ENCODE assay signal across 10 mouse cellular contexts in genomic region chr5:91403281-91403680, GRCm38 (mm10). TPM values are rescaled to one million over a fixed set of nuclear protein-coding genes. Genes with fewer than 3 reads are reported as not detected.
DNase-seq lines count a peak whose midpoint lies in the region; ATAC-seq lines count a peak whose summit lies in the region.
"Had no signal": no experiment of that assay in that cellular context is flagged by ENCODE, and none has a peak within 500 bp of the region (broad histone marks: within the 10 kb centered on the region; RNA-seq: fewer than 3 reads in every experiment).

No protein-coding gene starts in this region.

- H3K4me2 ChIP-seq in heart, embryonic 11.5 days: no peak overlapping the region
- peak overlapping the region; percentile 65; the same call in 1 of the 2 replicates for H3K4me2 ChIP-seq in limb, embryonic 12.5 days
- H3K4me2 ChIP-seq in embryonic facial prominence, embryonic 15.5 days (replicated peaks): peak overlapping the region; percentile 75; the same call in 1 of the 2 replicates

- WGBS in heart, embryonic 11.5 days (ENCODE audit: insufficient replicate concordance): 80% methylated on average over 4 of the region's 4 CpGs
- 83% methylated on average over 4 of the region's 4 CpGs for WGBS in limb, embryonic 12.5 days
- WGBS in limb, embryonic 10.5 days: 84% methylated on average over 4 of the region's 4 CpGs
- 64% methylated on average over 4 of the region's 4 CpGs for WGBS in embryonic facial prominence, embryonic 15.5 days

- peak; percentile 30 for DNase-seq in heart, adult 11 months
- no peak for DNase-seq in limb, embryonic 10.5 days (ENCODE audit: low spot score)
- peak; percentile 6 for DNase-seq in kidney, postnatal 10 days
- no peak for DNase-seq in layer of hippocampus, adult 18-20 months (ENCODE audit: low spot score in 2 of 2)

- ATAC-seq in heart, embryonic 11.5 days (replicated peaks; ENCODE audit: insufficient number of reproducible peaks, low FRiP score, low TSS enrichment): no peak
- ATAC-seq in limb, embryonic 12.5 days (ENCODE audit: insufficient number of reproducible peaks, insufficient read depth, low FRiP score, low TSS enrichment, low read depth): no peak
- ATAC-seq in embryonic facial prominence, embryonic 15.5 days (ENCODE audit: insufficient number of reproducible peaks, low FRiP score, low TSS enrichment, low read depth): no peak
- ATAC-seq in granulocyte monocyte progenitor cell, adult 5-6 weeks (replicated peaks; ENCODE audit: poor library complexity, severe bottlenecking): no peak

- no peak overlapping the region for H3K9ac ChIP-seq in heart, embryonic 11.5 days (ENCODE audit: low read depth, low read length)
- H3K9ac ChIP-seq in limb, embryonic 12.5 days (replicated peaks): no peak overlapping the region
- no peak overlapping the region for H3K9ac ChIP-seq in embryonic facial prominence, embryonic 15.5 days

- no peak overlapping the region for H3K27ac ChIP-seq in heart, embryonic 11.5 days (ENCODE audit: low read depth, low read length)
- no peak overlapping the region for H3K27ac ChIP-seq in limb, embryonic 12.5 days
- H3K27ac ChIP-seq in limb, embryonic 10.5 days: no peak overlapping the region
- no peak overlapping the region for H3K27ac ChIP-seq in embryonic facial prominence, embryonic 15.5 days (replicated peaks)
- H3K27ac ChIP-seq: liver, embryonic 13.5 days had no signal

- no peaks in the 10 kb centered on the region for H3K36me3 ChIP-seq in heart, embryonic 11.5 days (ENCODE audit: control insufficient read depth, insufficient read depth, low read length)
- H3K36me3 ChIP-seq in limb, embryonic 12.5 days: no peaks in the 10 kb centered on the region
- H3K36me3 ChIP-seq in limb, embryonic 10.5 days: no peaks in the 10 kb centered on the region
- no peaks in the 10 kb centered on the region for H3K36me3 ChIP-seq in embryonic facial prominence, embryonic 15.5 days
- H3K36me3 ChIP-seq: liver, embryonic 13.5 days had no signal

- H3K27me3 ChIP-seq in heart, embryonic 11.5 days (ENCODE audit: control insufficient read depth, insufficient read depth, low read length): no peaks in the 10 kb centered on the region
- peaks cover 7% of the 10 kb centered on the region for H3K27me3 ChIP-seq in limb, embryonic 12.5 days
- peaks cover 13% of the 10 kb centered on the region; the same call in 1 of the 2 replicates for H3K27me3 ChIP-seq in limb, embryonic 10.5 days (ENCODE audit: low read depth, poor library complexity, severe bottlenecking)
- no peaks in the 10 kb centered on the region for H3K27me3 ChIP-seq in embryonic facial prominence, embryonic 15.5 days
- H3K27me3 ChIP-seq: liver, embryonic 13.5 days had no signal

- no peak overlapping the region for H3K4me3 ChIP-seq in heart, embryonic 11.5 days (ENCODE audit: low read depth, low read length)
- H3K4me3 ChIP-seq in limb, embryonic 12.5 days (replicated peaks): no peak overlapping the region
- no peak overlapping the region for H3K4me3 ChIP-seq in limb, embryonic 10.5 days
- no peak overlapping the region for H3K4me3 ChIP-seq in embryonic facial prominence, embryonic 15.5 days (replicated peaks)

- no peaks in the 10 kb centered on the region for H3K9me3 ChIP-seq in heart, embryonic 11.5 days (replicated peaks; ENCODE audit: control insufficient read depth, low read length)
- H3K9me3 ChIP-seq in limb, embryonic 12.5 days: no peaks in the 10 kb centered on the region
- H3K9me3 ChIP-seq in limb, embryonic 10.5 days (replicated peaks): no peaks in the 10 kb centered on the region
- H3K9me3 ChIP-seq in embryonic facial prominence, embryonic 15.5 days (replicated peaks): no peaks in the 10 kb centered on the region
- H3K9me3 ChIP-seq: liver, embryonic 13.5 days; megakaryocyte, embryonic 14.5 days had no signal

- H3K4me1 ChIP-seq in heart, embryonic 11.5 days (ENCODE audit: control insufficient read depth, insufficient read depth, low read length): no peaks in the 10 kb centered on the region; the same call in 1 of the 2 replicates
- peaks cover 10% of the 10 kb centered on the region for H3K4me1 ChIP-seq in limb, embryonic 12.5 days (replicated peaks)
- peaks cover 10% of the 10 kb centered on the region for H3K4me1 ChIP-seq in limb, embryonic 10.5 days
- peaks cover 5% of the 10 kb centered on the region; the same call in 1 of the 2 replicates for H3K4me1 ChIP-seq in embryonic facial prominence, embryonic 15.5 days

RNA-seq across cellular contexts. Expression of gene Btc, which starts 0.5 kb away (rescaled TPM):
- polyA plus RNA-seq in heart, embryonic 11.5 days (2014; fragmentation: Nextera tagmentation; extraction: Ambion mirVana): 0.77 and 1.3 TPM in 2 replicates
- 0.70 and 0.74 TPM in 2 replicates for polyA plus RNA-seq in limb, embryonic 12.5 days (2016; fragmentation: Nextera tagmentation; extraction: Ambion mirVana)
- 0.05 TPM in 2 replicates for polyA plus RNA-seq in limb, embryonic 10.5 days (2016; fragmentation: Nextera tagmentation; extraction: Ambion mirVana)
- polyA plus RNA-seq in embryonic facial prominence, embryonic 15.5 days (2015; fragmentation: Nextera tagmentation; extraction: Ambion mirVana): 2.2 and 3.2 TPM in 2 replicates
- not detected in 2 replicates for total RNA-seq in granulocyte monocyte progenitor cell, adult 5-6 weeks (2014; fragmentation: Nextera tagmentation)
- not detected in 2 replicates for total RNA-seq in granulocyte monocyte progenitor cell, adult 5-6 weeks (2017)
- 1 to 10 TPM in 1 of 2 experiments, under 1 TPM in 1; 0.76 to 1.2 TPM for total RNA-seq in layer of hippocampus, adult 18-20 months (2021)

Comparison
In these comparisons a context has a peak if more than half of its experiments do, and no peak if none do; other contexts are left out.
1. DNase-seq: peak in heart, adult 11 months (single experiment) and kidney, postnatal 10 days (single experiment); none in limb, embryonic 10.5 days (single experiment) and layer of hippocampus, adult 18-20 months (0 of 2).